Mouse (Mus musculus) kidney, adult 2 months (tissue): Measurements from ENCODE around the gene Cobll1.

Source experiments
- CTCF ChIP-seq: fragments of 200-500 bp; conservative IDR thresholded peaks from 2 replicates; pipeline ENCODE4 v1.5.1; 2011; ENCODE audit warnings: low read depth, mild to moderate bottlenecking, control low read depth, low read length, moderate library complexity, mixed read lengths; ENCODE audit not compliant: insufficient read depth, insufficient read length
- POLR2A ChIP-seq: fragments of 200-500 bp; IDR thresholded peaks from one replicate; pipeline ENCODE4 v1.6.1; 2011; ENCODE audit warnings: low read depth, low read length, control low read depth

- TF ChIP-seq CTCF (no peak), POLR2A (no peak)
These were observed 40.0 kb upstream of the Cobll1 start for GRCm38 (mm10) chr2:65279029-65279690.
